13 mouse cellular contexts compared by ENCODE assay signal in genomic region chr19:53145075-53145474, GRCm38 (mm10). TPM values are rescaled to one million over a fixed set of nuclear protein-coding genes. Genes with fewer than 3 reads are reported as not detected.
A peak's percentile ranks its signal among the peaks of the same experiment; 100 is the strongest.
DNase-seq lines count a peak whose midpoint lies in the region; ATAC-seq and TF ChIP-seq lines count a peak whose summit lies in the region.
"Had no signal": no experiment of that assay in that cellular context is flagged by ENCODE, and none has a peak within 500 bp of the region (broad histone marks: within the 10 kb centered on the region; RNA-seq: fewer than 3 reads in every experiment).

No protein-coding gene starts in this region.

- WGBS in heart, embryonic 12.5 days, result 15% methylated on average over 2 of the region's 2 CpGs
- 4% methylated on average over 2 of the region's 2 CpGs for WGBS in kidney, embryonic 14.5 days
- WGBS in stomach, embryonic 14.5 days, result 5% methylated on average over 2 of the region's 2 CpGs
- WGBS in stomach, postnatal 0 days, result 3% methylated on average over 2 of the region's 2 CpGs

- H3K27ac ChIP-seq in heart, embryonic 12.5 days (ENCODE audit: poor library complexity, severe bottlenecking), result no peak overlapping the region
- no peak overlapping the region for H3K27ac ChIP-seq in kidney, embryonic 14.5 days (ENCODE audit: low read depth, low read length)
- no peak overlapping the region for H3K27ac ChIP-seq in stomach, embryonic 14.5 days (ENCODE audit: low read length)
- H3K27ac ChIP-seq in stomach, postnatal 0 days (replicated peaks), result no peak overlapping the region
- H3K27ac ChIP-seq: forebrain, embryonic 10.5 days; liver, embryonic 14.5 days had no signal

- peak overlapping the region; percentile 39; the same call in 1 of the 2 replicates for H3K4me2 ChIP-seq in heart, embryonic 12.5 days
- H3K4me2 ChIP-seq in kidney, embryonic 14.5 days (replicated peaks; ENCODE audit: low read depth, low read length), result peak overlapping the region; percentile 77; the same call in 1 of the 2 replicates
- H3K4me2 ChIP-seq in stomach, embryonic 14.5 days (replicated peaks; ENCODE audit: low read depth, low read length), result peak overlapping the region; percentile 70; the same call in 1 of the 2 replicates
- no peak overlapping the region for H3K4me2 ChIP-seq in stomach, postnatal 0 days (replicated peaks; ENCODE audit: low read depth)

- H3K9ac ChIP-seq in heart, embryonic 12.5 days, result no peak overlapping the region
- no peak overlapping the region for H3K9ac ChIP-seq in kidney, embryonic 14.5 days (ENCODE audit: low read depth, low read length)
- no peak overlapping the region for H3K9ac ChIP-seq in stomach, embryonic 14.5 days (replicated peaks; ENCODE audit: low read depth, low read length)
- H3K9ac ChIP-seq in stomach, postnatal 0 days (ENCODE audit: low read length), result no peak overlapping the region
- H3K9ac ChIP-seq: liver, embryonic 14.5 days had no signal

- TF ChIP-seq EP300 in stomach, postnatal 0 days (optimal IDR thresholded peaks at IDR 0.05), result no peak

- H3K9me3 ChIP-seq in heart, embryonic 12.5 days (replicated peaks), result no peaks in the 10 kb centered on the region
- no peaks in the 10 kb centered on the region for H3K9me3 ChIP-seq in kidney, embryonic 14.5 days (ENCODE audit: control insufficient read depth, low read length)
- H3K9me3 ChIP-seq in stomach, embryonic 14.5 days (ENCODE audit: control insufficient read depth, low read depth, low read length), result no peaks in the 10 kb centered on the region
- no peaks in the 10 kb centered on the region for H3K9me3 ChIP-seq in stomach, postnatal 0 days (ENCODE audit: control insufficient read depth, low read length)
- H3K9me3 ChIP-seq: forebrain, embryonic 10.5 days had no signal

- peak overlapping the region; percentile 22; the same call in 1 of the 2 replicates for H3K4me3 ChIP-seq in heart, embryonic 12.5 days
- no peak overlapping the region for H3K4me3 ChIP-seq in kidney, embryonic 14.5 days (ENCODE audit: low read length)
- no peak overlapping the region for H3K4me3 ChIP-seq in stomach, embryonic 14.5 days (ENCODE audit: low read depth, low read length)
- no peak overlapping the region for H3K4me3 ChIP-seq in stomach, postnatal 0 days (ENCODE audit: low read depth, low read length)

- H3K36me3 ChIP-seq in heart, embryonic 12.5 days, result no peaks in the 10 kb centered on the region
- H3K36me3 ChIP-seq in kidney, embryonic 14.5 days (ENCODE audit: control insufficient read depth, insufficient read depth, low read length), result no peaks in the 10 kb centered on the region
- H3K36me3 ChIP-seq in stomach, embryonic 14.5 days (ENCODE audit: control insufficient read depth, insufficient read depth, low read length), result no peaks in the 10 kb centered on the region
- no peaks in the 10 kb centered on the region for H3K36me3 ChIP-seq in stomach, postnatal 0 days (ENCODE audit: control insufficient read depth, insufficient read depth, low read length)
- H3K36me3 ChIP-seq: forebrain, embryonic 10.5 days had no signal

- no peaks in the 10 kb centered on the region for H3K27me3 ChIP-seq in heart, embryonic 12.5 days (replicated peaks)
- no peaks in the 10 kb centered on the region for H3K27me3 ChIP-seq in kidney, embryonic 14.5 days (ENCODE audit: control insufficient read depth, insufficient read depth, low read length)
- no peaks in the 10 kb centered on the region for H3K27me3 ChIP-seq in stomach, embryonic 14.5 days (ENCODE audit: control insufficient read depth, insufficient read depth, low read length)
- H3K27me3 ChIP-seq in stomach, postnatal 0 days (ENCODE audit: control insufficient read depth, insufficient read depth, low read length), result no peaks in the 10 kb centered on the region

- DNase-seq in heart, adult 18-20 months, result no peak
- no peak for DNase-seq in kidney, adult 18-20 months
- no peak for DNase-seq in stomach, postnatal 0 days (ENCODE audit: low spot score)
- no peak for DNase-seq in layer of hippocampus, adult 18-20 months (ENCODE audit: low spot score in 2 of 2)
- no peak for DNase-seq in adrenal gland, adult 8-10 months
- DNase-seq: adrenal gland, postnatal 25 days; cerebellum, postnatal 14 days; thymus, adult 18-20 months had no signal

- ATAC-seq in heart, embryonic 12.5 days (ENCODE audit: insufficient number of reproducible peaks, low FRiP score), result no peak
- no peak for ATAC-seq in kidney, embryonic 14.5 days (ENCODE audit: low FRiP score, low TSS enrichment)
- ATAC-seq in stomach, embryonic 14.5 days (ENCODE audit: insufficient number of reproducible peaks, insufficient read depth, low FRiP score, low read depth), result no peak
- no peak for ATAC-seq in stomach, postnatal 0 days (ENCODE audit: low FRiP score, low TSS enrichment)

- no peak for TF ChIP-seq CTCF in stomach, postnatal 0 days (IDR thresholded peaks at IDR 0.05; ENCODE audit: low read depth)

- peaks cover 38% of the 10 kb centered on the region for H3K4me1 ChIP-seq in heart, embryonic 12.5 days (replicated peaks)
- H3K4me1 ChIP-seq in kidney, embryonic 14.5 days (ENCODE audit: control insufficient read depth, insufficient read depth, low read length), result peaks cover 17% of the 10 kb centered on the region
- H3K4me1 ChIP-seq in stomach, embryonic 14.5 days (ENCODE audit: control insufficient read depth, insufficient read depth, low read length), result peaks cover 27% of the 10 kb centered on the region
- H3K4me1 ChIP-seq in stomach, postnatal 0 days (replicated peaks; ENCODE audit: control insufficient read depth, insufficient read depth), result peaks cover 3% of the 10 kb centered on the region; the same call in 1 of the 2 replicates

RNA-seq across cellular contexts. Expression of gene Add3, which starts 4.8 kb away (rescaled TPM):
- polyA plus RNA-seq in heart, embryonic 12.5 days (2016; fragmentation: Nextera tagmentation; extraction: Ambion mirVana), result 154 and 157 TPM in 2 replicates
- 10 to 100 TPM; 44.3 to 52.5 TPM for total RNA-seq in heart, adult 18-20 months (2021)
- 39.5 and 76.1 TPM in 2 replicates for polyA plus RNA-seq in kidney, embryonic 14.5 days (2014; fragmentation: Nextera tagmentation; extraction: Ambion mirVana)
- 85.5 and 93.2 TPM in 2 replicates for polyA plus RNA-seq in stomach, embryonic 14.5 days (2014; fragmentation: Nextera tagmentation; extraction: Ambion mirVana)
- 48.2 and 52.4 TPM in 2 replicates for polyA plus RNA-seq in stomach, postnatal 0 days (2015; fragmentation: Nextera tagmentation; extraction: Ambion mirVana)
- total RNA-seq in layer of hippocampus, adult 18-20 months (2021), result 100 to 1,000 TPM; 126 to 129 TPM
- total RNA-seq in adrenal gland, adult 8-10 months (2022), result 10 to 100 TPM; 36.0 to 42.1 (median 40.7) TPM
